Mouse (Mus musculus): Measurements from ENCODE around the gene Gps2.

DNA sequence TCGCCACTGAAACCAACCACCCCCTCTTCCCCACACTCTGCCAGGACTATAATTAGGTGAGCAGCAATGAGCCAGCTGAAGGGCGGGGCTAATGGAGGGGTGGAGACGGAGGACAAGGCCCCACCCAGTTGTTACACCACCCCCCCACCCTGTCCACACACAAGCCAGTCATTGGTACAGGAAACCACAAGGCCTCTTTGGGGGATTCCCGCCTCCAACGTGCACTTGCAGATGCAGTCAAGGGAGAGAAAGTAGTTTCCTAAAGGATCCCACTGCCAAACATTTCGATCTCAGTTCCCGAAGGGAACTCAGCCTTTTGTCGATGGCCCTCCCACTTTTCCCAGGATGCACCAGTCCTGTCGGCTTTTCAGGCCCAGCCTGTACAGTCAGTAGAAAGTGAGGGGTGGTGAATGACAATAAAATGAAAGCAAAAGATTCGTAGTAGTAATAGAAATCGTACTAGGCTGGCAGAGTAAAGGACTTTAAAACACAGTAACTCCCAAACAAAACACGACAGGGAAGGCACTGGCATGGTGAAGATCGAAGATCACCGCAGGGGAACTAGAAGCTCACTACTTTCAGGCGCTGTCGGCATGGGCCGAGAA is 6.1 kb downstream of the Gps2 start:
- no peak for TF ChIP-seq CTCF (IDR thresholded peaks at IDR 0.05; ENCODE audit: low read depth, low read length)
- no peak for TF ChIP-seq POLR2A (IDR thresholded peaks at IDR 0.05; ENCODE audit: extremely low read depth, insufficient read depth, low read length)
